Mouse (Mus musculus): ENCODE measurements around the gene Lmo2. TPM values are rescaled to one million over a fixed set of nuclear protein-coding genes. Genes with fewer than 3 reads are reported as not detected.

Gene Lmo2
- total RNA-seq, 4 experiments from 2014 or later = 24.3 to 28.5 (median 27.2) TPM

DNA sequence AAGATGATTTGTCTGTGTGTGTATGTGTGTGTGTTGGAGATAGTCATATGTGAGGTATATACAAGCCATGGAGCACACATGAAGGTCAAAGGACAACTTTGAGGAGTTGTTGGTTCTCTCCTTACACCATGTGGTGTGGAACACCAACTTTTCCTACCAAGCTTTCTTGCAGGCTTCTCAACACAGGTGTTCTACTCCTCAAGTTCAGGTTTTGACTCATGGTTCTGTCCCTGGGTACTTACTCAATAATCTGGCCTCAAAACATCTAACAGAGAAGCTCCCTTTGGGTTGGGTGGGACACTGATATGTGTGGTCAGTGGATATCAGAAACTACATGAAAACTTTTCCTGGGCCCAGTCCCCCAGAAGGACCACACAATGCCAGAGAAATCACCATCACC, 18.8 kb upstream of the Lmo2 start:
- no peak for DNase-seq (ENCODE audit: low spot score in 2 of 2)

DNA sequence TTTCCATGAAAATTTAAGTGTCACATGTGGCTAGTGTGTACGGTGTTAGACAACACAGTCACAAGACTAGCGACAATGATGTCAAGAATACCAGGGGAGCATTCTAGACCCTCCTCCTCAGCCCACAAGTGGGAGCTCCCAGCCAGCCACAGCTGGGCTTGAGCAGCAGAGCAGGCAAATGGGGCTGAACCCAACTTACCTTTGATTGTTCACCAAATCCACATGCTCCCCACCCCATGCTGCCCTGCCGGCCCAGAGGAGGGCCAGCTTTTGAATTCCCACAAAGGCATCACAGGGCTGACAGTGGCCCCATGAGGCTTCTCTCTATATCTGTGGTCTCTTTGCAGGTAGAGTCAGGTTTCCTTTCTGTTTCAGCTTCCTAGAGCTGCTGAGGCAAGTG, 16.7 kb upstream of the Lmo2 start:
- DNase-seq (ENCODE audit: low spot score in 2 of 2) = no peak

DNA sequence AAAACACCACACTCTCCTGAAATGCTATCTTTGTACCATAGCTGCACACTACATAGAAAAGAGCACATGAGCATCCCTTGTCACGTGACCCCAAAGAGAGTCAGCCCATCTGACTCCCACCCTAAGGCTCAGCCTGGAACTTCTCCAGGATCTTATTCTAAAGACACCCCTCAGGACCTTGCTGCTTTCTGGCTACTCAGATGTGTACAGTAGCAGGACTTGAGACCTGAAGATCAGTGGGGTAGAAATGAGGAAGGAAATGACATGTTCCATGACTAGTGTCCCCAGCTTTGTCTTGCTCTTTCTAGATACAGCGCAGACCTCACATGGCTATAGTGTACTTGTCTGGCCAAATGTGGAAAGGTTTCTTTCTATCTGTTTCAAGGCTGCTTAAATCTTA, 12.9 kb upstream of the Lmo2 start:
- DNase-seq (ENCODE audit: low spot score in 2 of 2) = no peak

DNA sequence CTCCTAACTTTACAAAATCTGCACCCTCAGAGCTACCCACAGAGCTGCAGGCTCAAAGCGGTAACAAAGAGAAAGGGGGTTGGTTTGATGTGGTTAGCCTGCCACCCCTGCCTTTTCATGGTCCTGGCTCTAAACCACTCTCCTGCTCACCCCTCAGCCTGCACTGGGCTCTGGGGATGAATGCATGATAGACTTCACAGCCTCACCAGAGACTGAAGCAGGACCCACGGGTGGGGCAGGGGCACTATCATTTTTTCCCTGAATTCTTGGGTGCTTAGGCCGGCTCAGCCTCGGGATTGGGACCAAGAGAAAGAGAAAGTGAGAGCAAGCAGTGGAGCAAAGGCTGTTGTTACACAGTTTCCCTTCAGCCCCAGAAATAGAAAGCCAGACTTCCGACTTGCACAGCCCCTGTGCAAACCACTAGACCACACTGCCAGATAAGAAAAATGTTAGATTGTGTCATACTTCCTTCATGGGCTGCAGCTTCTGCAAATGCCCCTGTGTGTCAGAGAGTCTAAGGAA, 12.2 kb upstream of the Lmo2 start:
- no peak for DNase-seq (ENCODE audit: low spot score in 2 of 2)

DNA sequence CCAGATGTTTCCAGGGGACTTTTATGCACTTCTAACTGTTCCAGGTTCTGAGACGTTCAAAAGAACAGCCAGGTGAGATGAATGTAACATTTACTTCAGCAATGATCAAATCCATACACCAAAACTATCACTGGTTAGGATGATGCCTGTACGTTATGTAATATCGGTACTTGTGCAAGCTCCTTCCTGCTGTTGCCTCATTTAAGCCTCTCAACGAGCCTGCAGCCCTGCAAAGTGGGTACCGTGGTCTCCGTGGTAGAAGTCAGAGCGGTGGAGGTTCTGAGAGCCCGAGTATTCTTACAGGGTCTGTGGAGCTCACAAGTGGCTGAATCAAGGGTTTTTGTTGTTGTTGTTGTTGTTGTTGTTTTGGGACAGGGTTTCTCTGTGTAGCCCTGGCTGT, 10.9 kb upstream of the Lmo2 start:
- DNase-seq (ENCODE audit: low spot score in 2 of 2) = no peak

DNA sequence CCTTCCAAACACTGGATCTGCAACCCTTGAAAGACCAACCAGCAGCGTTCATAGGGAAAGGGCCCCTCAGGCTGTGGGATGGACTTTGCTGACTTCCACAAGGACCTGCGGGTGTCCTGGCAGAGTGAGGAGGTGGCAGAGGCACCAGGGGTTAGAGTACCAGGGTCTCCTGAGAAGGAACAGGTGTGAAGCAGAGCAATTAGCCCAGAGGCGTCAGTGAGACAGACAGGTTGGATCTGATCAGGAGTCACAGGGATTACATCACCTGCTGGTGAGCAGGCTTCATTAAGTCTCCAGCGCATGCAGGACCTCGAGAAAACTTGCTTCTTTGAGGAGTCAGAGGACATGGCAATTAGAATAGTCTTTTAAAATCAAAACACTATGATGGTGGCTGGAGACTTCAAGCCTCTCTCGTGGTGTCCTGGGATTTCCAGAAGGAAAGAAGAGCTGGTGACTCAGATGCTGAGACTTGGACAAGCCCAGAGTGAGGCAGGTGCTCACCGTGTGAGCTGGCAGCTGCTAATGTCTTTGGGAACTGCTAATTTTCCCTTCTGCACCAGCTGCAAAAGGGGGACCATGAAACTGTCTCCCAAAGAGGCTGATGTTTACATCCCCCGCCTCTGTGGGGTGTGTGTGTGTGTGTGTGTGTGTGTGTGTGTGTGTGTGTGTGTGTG, 9.7 kb upstream of the Lmo2 start:
- DNase-seq (ENCODE audit: low spot score in 2 of 2) = no peak

DNA sequence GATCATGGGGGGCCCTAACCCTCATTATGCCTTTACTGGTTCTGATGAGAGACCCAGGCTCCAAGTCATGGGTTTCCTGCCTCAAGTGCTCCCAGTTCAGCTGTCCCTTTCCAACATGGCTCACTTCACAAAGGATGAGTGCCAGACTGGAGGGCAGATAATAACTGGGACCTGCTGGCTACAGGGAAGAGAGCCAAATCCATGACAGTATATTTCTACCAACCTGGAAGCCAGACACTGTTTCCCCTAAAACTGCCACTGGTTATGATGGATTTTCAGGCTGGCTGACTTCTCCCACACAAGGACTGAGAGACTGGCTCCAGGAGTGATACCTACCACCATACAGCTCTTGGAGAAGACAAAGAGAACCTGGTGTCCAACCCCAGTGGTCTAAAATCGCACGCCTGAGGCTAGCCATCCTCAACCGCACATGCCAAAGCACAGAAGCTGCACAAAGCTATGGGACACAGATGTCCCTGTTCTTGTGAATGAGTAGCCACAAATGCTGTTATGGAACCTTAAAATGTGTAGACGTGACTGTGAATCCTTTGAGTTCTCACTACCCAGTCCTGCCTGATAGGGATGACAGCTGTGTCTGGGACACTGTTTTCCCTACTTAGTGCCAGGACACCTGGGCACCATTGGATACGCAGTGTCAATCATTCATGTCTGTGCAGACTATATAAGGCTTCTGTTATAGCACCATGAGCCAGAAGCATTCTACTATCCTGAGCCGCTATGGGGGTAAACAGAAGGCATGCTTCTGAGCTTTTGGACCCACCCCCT, 4.5 kb upstream of the Lmo2 start:
- no peak for DNase-seq (ENCODE audit: low spot score in 2 of 2)

DNA sequence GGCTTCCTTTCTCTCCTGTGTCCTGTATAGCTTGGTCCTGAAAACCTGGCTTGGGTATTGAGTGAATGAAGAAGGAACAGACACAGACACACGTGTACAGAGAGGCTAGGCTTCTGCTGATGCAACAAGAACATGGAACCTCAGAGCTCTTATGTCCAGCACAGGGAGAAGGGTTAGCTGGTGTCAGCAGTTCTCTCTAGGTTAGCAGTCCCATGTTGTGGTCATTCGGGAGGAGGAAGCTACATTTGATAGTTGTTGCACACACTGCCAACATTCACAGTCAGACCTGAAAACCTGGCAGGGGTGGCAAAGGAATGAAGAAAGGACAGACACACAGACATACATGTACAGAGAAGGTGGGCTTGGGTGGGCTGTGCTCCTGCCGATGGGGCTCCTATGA, 2.1 kb upstream of the Lmo2 start:
- no peak for DNase-seq (ENCODE audit: low spot score in 2 of 2)

DNA sequence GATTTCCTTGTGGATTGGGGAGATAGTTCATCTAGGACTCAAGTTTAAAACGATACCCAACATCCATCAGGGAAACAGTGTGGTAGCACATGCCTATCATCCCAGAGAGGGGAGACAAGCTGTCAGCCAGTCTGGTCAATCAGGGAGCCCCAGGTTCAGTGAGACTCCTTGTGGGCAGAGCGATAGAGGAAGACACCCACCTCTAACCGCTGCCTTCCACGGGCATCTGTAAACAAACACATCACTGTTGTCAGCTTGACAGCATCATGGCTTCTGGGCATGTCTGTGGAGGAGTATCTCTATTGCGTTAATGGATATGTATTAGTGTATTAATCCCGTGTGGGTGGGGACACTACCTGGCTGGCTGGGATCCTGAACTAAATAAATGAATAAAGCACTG, 919 bp upstream of the Lmo2 start:
- no peak for DNase-seq (ENCODE audit: low spot score in 2 of 2)

DNA sequence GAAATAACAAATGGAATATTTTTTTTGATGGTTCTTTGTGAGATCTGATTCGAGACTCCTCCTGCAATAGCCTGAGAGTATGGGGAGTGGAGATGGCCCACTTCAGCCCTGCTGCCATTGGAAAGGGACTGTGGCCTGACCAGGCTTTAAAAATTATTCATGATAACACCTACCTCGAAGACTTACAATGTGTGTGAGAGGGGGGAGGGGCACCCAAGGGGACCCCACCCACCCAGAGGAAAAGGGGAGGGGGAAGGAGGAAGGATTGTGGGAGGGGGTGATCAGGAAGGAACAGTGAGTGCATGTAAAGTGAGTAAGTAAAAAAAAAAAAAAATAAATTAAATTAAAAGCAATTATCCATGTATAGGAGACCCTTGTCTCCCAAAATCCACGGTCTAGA, 848 bp downstream of the Lmo2 start:
- DNase-seq (ENCODE audit: low spot score in 2 of 2) = no peak

DNA sequence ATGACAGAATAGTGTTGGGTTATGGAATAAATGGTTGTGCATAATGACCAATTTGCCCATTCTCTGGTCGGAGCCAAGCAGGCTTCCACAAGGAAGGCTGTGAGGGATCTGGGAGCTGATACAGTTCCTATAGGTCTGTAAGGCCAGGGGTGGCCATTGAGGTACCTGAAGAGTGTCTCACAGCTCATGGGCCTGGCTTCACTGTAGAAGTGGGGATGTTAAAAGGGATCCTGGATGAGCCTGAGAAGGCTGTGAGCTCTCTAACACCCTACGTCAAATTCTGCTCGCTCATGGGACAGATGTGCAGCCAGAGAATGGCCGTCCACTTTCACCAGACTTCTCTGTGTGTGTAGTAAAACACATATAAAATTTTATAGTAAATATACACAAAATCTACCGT, 1.3 kb downstream of the Lmo2 start:
- no peak for DNase-seq (ENCODE audit: low spot score in 2 of 2)

DNA sequence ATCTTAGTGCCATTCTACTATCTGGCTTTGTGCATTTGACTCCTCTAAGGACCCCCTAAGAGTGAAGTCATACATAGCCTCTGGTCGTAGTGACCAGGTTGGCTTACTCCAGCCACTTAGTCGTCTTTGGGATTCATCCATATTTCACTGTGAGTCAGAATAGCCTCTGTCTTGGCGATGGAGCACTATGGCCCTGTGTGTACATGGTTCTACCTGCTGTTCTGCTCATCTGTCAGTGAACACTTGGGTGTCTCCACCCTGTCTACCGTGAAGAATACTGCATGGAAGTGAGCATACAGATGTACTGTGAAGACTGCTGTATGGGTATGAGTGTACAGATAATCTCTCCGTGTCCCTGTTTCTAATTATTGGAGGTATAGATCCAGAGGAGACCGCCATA, 1.8 kb downstream of the Lmo2 start:
- DNase-seq (ENCODE audit: low spot score in 2 of 2) = no peak

DNA sequence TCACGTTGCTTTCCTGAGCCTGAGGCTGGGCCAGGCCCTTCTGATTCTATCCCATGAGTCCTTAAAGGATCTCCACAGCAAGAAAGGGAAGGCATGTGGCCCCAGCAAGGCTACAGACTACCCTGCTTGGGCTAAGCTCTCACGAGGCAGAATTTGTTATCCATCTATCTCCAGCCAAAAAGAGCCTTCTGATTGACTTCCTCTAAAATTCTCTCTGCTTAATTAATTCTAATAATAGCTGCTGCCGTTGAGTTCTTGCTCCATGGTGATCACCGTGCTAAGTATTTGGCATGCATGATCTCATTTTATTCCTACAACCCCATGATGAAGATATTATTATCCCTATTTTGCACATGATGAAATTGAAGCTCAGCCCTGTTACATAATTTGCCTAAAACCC, 4.6 kb downstream of the Lmo2 start:
- DNase-seq (ENCODE audit: low spot score in 2 of 2) = no peak

DNA sequence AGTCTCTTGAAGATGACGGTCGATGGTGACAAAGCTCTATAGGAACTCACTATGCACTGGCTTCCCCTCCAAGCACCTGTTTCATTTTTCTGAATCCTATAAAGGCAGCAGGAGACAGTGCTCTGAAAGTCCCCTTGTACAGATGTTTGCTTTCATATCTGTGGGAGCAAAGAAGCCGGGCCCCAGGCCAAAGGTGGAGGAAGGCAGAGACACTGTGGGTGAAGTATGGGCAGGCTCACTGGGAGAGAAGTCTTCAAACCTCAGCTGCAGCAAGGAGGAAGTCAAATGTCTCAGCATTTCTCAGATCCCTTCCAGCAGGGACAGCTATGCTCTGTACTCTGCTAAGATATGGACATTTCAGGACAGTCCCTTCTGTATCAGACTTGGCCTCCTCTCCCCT, 7.6 kb downstream of the Lmo2 start:
- DNase-seq (ENCODE audit: low spot score in 2 of 2) = no peak

DNA sequence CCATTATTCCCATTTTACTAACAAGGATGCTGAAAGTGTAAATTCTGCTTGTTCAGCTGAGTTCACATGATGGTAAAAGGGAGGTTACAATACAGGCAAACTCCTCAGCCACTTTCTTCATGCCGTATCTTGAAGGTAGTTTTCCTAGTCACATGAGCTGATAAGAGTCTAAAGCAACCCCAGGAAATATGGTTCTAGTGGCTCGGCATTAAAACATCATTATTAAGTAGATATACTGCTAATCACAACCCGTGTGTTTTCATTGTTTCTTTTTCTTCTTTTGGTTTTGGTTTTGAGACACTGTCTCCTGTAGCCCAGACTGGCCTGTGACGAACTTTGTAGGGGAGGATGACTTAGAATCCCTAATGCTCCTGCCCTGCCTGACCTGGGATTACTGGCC, 10.4 kb downstream of the Lmo2 start:
- DNase-seq (ENCODE audit: low spot score in 2 of 2) = no peak

DNA sequence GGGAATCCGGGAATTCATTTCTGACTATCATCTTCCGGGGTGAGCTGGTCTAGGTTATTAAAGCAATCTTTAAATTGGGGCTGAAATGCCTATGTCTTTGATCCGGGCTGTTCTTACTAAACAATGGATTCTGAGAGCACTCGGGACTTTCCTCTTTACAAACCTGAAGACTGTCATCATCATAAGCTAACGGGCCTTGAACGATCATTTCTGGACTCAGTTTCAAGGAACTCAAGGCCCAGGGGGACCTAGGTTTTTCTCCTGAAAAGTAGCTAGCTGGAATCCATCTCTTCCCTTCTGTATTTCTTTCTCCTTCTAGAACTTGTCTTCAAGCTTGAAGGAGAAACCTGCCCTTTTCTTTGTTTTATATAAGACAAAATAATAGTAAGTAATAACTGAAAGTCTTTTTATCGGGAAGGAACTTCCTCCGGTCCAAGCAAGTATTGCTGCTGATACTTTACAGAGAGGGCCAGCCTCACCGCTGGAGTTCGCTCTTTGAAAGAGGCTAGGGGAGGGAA, 11.2 kb downstream of the Lmo2 start:
- DNase-seq (ENCODE audit: low spot score in 2 of 2) = no peak

DNA sequence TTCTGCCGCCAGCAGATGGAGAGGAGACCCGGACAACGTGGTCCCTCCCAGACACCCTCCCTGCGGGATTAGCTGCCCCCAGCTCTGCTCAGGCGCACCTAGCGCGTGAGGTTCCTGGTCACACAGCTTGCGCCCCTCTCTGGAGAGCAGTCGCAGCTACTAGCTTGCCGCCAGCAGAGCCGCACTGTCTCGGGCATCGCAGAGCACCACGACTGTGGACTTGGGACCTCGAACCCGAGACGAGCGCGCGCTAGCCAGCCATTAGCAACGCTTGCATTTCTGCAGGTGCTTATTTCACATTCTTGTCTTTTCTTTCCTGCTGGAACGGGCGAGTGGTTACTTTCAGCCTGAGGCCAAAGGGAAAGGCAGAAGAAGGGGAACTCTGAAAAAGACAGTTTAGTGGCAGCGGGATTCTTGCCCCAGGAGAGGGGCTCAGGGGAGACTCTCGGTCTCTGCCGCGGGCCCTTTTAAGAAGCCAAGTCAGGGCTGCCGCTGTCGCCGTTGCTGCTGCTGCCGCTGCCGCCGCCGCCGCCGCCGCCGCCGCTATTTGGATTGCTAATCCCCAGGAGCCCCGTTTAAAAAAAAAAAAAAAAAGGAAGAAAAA, 11.8 kb downstream of the Lmo2 start:
- peak; percentile 34 to 51 for DNase-seq (ENCODE audit: low spot score in 2 of 2)

DNA sequence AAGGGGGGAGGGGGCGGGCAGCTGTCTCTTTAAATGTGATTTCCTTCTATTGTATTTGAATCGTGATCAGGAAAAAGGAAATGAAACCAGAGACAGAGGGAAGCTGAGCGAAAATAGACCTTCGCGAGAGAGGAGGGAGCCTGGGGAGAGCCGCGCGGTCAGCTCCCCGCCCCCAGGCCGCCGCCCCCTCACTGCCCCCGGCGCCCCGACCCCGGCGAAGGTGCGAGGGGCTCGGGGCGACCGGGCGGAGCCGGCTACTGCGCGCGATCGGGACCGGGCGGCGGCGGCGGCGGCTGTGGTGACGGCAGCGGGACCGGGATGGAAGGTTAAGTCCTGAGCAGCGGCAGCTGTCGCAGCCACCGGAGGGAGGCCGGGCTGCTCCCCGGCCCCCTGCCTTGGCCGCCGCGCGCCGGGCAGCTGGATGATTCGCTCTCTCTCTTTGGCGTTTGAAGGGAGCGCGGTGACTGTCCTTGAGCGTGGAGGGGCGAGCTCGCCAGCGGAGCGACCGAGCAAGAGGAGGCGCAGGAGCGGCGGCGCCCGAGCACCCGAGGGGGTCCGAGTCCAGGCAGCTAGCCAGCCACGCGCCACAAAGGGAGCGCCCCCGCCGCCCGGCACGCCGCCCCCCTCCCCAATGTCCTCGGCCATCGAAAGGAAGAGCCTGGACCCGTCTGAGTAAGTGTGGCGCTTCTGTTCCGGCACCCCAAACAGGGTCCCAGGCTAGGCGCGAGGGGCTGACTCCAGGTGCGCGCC, 12.4 kb downstream of the Lmo2 start:
- DNase-seq (ENCODE audit: low spot score in 2 of 2) = peak in 1 of 2 experiments; percentile 13

DNA sequence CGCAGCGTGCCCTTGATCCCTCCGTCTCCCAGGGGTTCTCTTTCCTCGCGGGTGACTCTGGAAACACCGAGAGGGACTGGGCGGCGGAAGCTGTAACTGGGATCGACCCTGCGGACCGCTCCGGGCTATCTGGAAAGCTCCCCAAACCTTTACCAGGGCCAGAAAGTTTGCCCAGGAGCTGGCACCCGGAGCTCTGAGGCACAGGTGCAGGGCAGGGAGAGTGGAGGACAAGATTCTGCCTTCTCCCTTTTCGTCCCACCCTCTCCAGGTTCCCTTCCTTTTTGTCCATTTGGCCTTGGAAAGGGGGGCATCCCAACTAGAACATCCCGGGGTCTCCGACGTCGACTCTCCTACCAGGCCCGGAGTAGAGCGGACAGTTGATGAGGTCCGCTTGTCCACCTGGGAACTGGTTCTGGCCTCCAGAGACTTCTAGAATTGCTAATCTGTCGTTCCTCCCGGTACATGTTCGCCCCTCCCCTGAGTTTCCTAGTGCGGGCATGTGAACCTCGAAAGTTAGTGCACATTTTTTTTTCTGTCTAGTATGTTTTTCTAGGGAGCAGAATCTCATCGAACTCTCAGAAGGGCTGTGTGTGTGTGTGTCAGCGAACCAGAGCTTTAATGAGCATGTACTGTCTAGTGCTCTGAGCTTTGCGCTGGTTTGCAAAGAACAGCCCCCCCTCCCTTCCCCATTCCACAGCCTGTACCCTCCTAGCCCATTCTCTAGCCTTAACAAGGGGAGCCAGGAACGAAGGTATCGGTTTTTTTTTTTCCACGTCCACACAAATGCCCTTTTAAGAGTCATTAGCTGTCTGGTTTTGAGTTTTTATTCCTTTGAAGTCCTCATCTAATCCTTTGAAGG, 13.2 kb downstream of the Lmo2 start:
- DNase-seq (ENCODE audit: low spot score in 2 of 2) = no peak

DNA sequence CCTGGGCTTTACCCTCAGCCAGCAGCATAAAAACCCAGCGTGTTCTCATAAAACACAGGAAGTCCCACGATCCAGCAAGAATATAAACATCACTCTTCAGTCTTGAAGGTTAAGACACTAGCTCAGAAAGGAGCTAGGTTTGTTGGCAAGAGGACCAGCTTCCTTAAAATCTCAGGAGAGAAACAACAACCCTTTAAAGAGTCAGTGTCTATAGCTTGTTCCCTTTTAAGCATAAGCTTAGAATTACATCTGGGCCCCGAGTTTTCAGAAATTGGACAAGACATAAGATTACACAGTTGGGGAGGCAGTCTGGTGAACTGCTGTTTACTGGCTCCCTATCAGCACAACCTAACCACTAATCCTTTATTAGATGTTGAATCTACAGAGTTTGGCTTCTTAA, 14.1 kb downstream of the Lmo2 start:
- DNase-seq (ENCODE audit: low spot score in 2 of 2) = no peak

DNA sequence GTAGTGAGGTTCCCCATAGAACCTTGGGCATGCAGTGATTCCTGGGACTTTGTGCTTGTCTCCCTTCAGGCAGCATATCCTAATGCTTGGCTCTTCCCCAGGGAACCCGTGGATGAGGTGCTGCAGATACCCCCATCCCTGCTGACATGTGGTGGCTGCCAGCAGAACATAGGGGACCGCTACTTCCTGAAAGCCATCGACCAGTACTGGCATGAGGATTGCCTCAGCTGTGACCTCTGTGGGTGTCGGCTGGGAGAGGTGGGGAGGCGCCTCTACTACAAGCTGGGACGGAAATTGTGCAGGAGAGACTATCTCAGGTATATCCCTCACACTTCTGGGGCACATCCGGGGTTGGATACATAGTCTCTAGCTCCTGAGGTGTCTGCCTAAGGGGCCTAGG, 18.1 kb downstream of the Lmo2 start:
- DNase-seq (ENCODE audit: low spot score in 2 of 2) = no peak

Measured in left cerebral cortex, adult 8-10 months (tissue).